Mouse (Mus musculus): Measurements from ENCODE around the gene Rtca. TPM values are rescaled to one million over a fixed set of nuclear protein-coding genes. Genes with fewer than 3 reads are reported as not detected.
A peak's percentile ranks its signal among the peaks of the same experiment; 100 is the strongest.

Rtca gene
- polyA plus RNA-seq, 1 experiment from 2014 or later, result 117 TPM

GRCm38 (mm10) chr3:116512151-116512903, 4.3 kb upstream of the Rtca start:
- Histone ChIP-seq H3K4me2 (replicated peaks) (peak overlapping the region; percentile 76), H3K4me3 (peak overlapping the region; percentile 60), H3K27me3 (replicated peaks) (no peaks in the 10 kb centered on the region), H3K36me3 (no peaks in the 10 kb centered on the region; the same call in 1 of the 2 replicates), H3K27ac (no peak overlapping the region), H3K9ac (peak overlapping the region; percentile 60; the same call in 1 of the 2 replicates), H3K9me3 (no peaks in the 10 kb centered on the region), H3K4me1 (peaks cover 5% of the 10 kb centered on the region)
- 45% methylated on average over 12 of the region's 12 CpGs for WGBS
- ATAC-seq (ENCODE audit: low FRiP score, low read depth), result peak; percentile 42; the same call in 1 of the 2 replicates

GRCm38 (mm10) chr3:116495671-116496070, 12.3 kb downstream of the Rtca start:
- Histone ChIP-seq H3K4me3 (no peak overlapping the region), H3K4me2 (replicated peaks) (no peak overlapping the region), H3K9ac (no peak overlapping the region), H3K36me3 (peaks cover 82% of the 10 kb centered on the region), H3K9me3 (no peaks in the 10 kb centered on the region), H3K4me1 (no peaks in the 10 kb centered on the region), H3K27ac (no peak overlapping the region), H3K27me3 (replicated peaks) (no peaks in the 10 kb centered on the region)
- no peak for ATAC-seq (ENCODE audit: low FRiP score, low read depth)
- 81% methylated on average over 1 of the region's 1 CpGs for WGBS

GRCm38 (mm10) chr3:116493658-116494057, 14.3 kb downstream of the Rtca start:
- no peaks in the 10 kb centered on the region for H3K27me3 ChIP-seq (replicated peaks)
- H3K4me1 ChIP-seq, result no peaks in the 10 kb centered on the region
- H3K4me3 ChIP-seq, result no peak overlapping the region
- H3K9ac ChIP-seq, result no peak overlapping the region
- peaks cover 84% of the 10 kb centered on the region for H3K36me3 ChIP-seq
- no peak overlapping the region for H3K4me2 ChIP-seq (replicated peaks)
- H3K27ac ChIP-seq, result no peak overlapping the region
- 57% methylated on average over 5 of the region's 5 CpGs for WGBS
- H3K9me3 ChIP-seq, result no peaks in the 10 kb centered on the region
- no peak for ATAC-seq (ENCODE audit: low FRiP score, low read depth)

- Histone ChIP-seq H3K27ac (no peak overlapping the region), H3K27me3 (replicated peaks) (no peaks in the 10 kb centered on the region), H3K4me2 (replicated peaks) (no peak overlapping the region), H3K9ac (no peak overlapping the region), H3K9me3 (no peaks in the 10 kb centered on the region), H3K4me1 (no peaks in the 10 kb centered on the region), H3K4me3 (no peak overlapping the region), H3K36me3 (peaks cover 82% of the 10 kb centered on the region)
- 98% methylated on average over 1 of the region's 1 CpGs for WGBS
- ATAC-seq (ENCODE audit: low FRiP score, low read depth), result no peak
These were observed 16.0 kb downstream of the Rtca start for GRCm38 (mm10) chr3:116491923-116492454.

GRCm38 (mm10) chr3:116490920-116491319, 17.1 kb downstream of the Rtca start:
- H3K27me3 ChIP-seq (replicated peaks), result no peaks in the 10 kb centered on the region
- no peaks in the 10 kb centered on the region for H3K4me1 ChIP-seq
- WGBS, result 93% methylated on average over 5 of the region's 5 CpGs
- no peaks in the 10 kb centered on the region for H3K9me3 ChIP-seq
- H3K9ac ChIP-seq, result no peak overlapping the region
- H3K27ac ChIP-seq, result no peak overlapping the region
- ATAC-seq (ENCODE audit: low FRiP score, low read depth), result no peak
- H3K4me3 ChIP-seq, result no peak overlapping the region
- peaks cover 81% of the 10 kb centered on the region for H3K36me3 ChIP-seq
- H3K4me2 ChIP-seq (replicated peaks), result no peak overlapping the region

GRCm38 (mm10) chr3:116483271-116483670, 24.7 kb downstream of the Rtca start:
- H3K36me3 ChIP-seq, result peaks cover 16% of the 10 kb centered on the region
- H3K27me3 ChIP-seq (replicated peaks), result no peaks in the 10 kb centered on the region
- 93% methylated on average over 4 of the region's 4 CpGs for WGBS
- no peaks in the 10 kb centered on the region for H3K4me1 ChIP-seq
- no peak overlapping the region for H3K4me3 ChIP-seq
- no peak overlapping the region for H3K27ac ChIP-seq
- H3K9me3 ChIP-seq, result no peaks in the 10 kb centered on the region
- no peak overlapping the region for H3K9ac ChIP-seq
- H3K4me2 ChIP-seq (replicated peaks), result no peak overlapping the region
- ATAC-seq (ENCODE audit: low FRiP score, low read depth), result no peak

GRCm38 (mm10) chr3:116482724-116483123, 25.3 kb downstream of the Rtca start:
- H3K9ac ChIP-seq, result no peak overlapping the region
- WGBS, result 85% methylated on average over 3 of the region's 3 CpGs
- ATAC-seq (ENCODE audit: low FRiP score, low read depth), result no peak

GRCm38 (mm10) chr3:116480937-116481336, 27.1 kb downstream of the Rtca start:
- Histone ChIP-seq H3K9ac (no peak overlapping the region), H3K27me3 (replicated peaks) (no peaks in the 10 kb centered on the region), H3K36me3 (no peaks in the 10 kb centered on the region), H3K9me3 (no peaks in the 10 kb centered on the region), H3K4me2 (replicated peaks) (no peak overlapping the region), H3K4me1 (no peaks in the 10 kb centered on the region), H3K27ac (no peak overlapping the region), H3K4me3 (no peak overlapping the region)
- ATAC-seq (ENCODE audit: low FRiP score, low read depth), result no peak
- WGBS, result 58% methylated on average over 5 of the region's 5 CpGs

More at GRCm38 (mm10) chr3:116482724-116483123, 25.3 kb downstream of the Rtca start:
- no peaks in the 10 kb centered on the region for H3K4me1 ChIP-seq
- peaks cover 11% of the 10 kb centered on the region for H3K36me3 ChIP-seq
- H3K4me2 ChIP-seq (replicated peaks), result no peak overlapping the region
- H3K27me3 ChIP-seq (replicated peaks), result no peaks in the 10 kb centered on the region
- H3K9me3 ChIP-seq, result no peaks in the 10 kb centered on the region
- no peak overlapping the region for H3K4me3 ChIP-seq
- no peak overlapping the region for H3K27ac ChIP-seq

- Histone ChIP-seq H3K27ac (no peak overlapping the region), H3K4me1 (no peaks in the 10 kb centered on the region), H3K4me2 (replicated peaks) (no peak overlapping the region), H3K9me3 (no peaks in the 10 kb centered on the region), H3K36me3 (no peaks in the 10 kb centered on the region), H3K9ac (no peak overlapping the region), H3K27me3 (replicated peaks) (no peaks in the 10 kb centered on the region), H3K4me3 (no peak overlapping the region)
- ATAC-seq (ENCODE audit: low FRiP score, low read depth), result peak; percentile 63; the same call in 1 of the 2 replicates
- 20% methylated on average over 2 of the region's 2 CpGs for WGBS
These were observed 27.9 kb downstream of the Rtca start for GRCm38 (mm10) chr3:116480119-116480518.

GRCm38 (mm10) chr3:116477351-116477750, 30.7 kb downstream of the Rtca start:
- WGBS, result 85% methylated on average over 7 of the region's 7 CpGs
- no peak overlapping the region for H3K4me2 ChIP-seq (replicated peaks)
- no peak for ATAC-seq (ENCODE audit: low FRiP score, low read depth)
- H3K27ac ChIP-seq, result no peak overlapping the region
- no peaks in the 10 kb centered on the region for H3K27me3 ChIP-seq (replicated peaks)
- H3K9ac ChIP-seq, result no peak overlapping the region
- no peaks in the 10 kb centered on the region for H3K4me1 ChIP-seq
- H3K4me3 ChIP-seq, result no peak overlapping the region
- H3K9me3 ChIP-seq, result no peaks in the 10 kb centered on the region
- no peaks in the 10 kb centered on the region for H3K36me3 ChIP-seq

GRCm38 (mm10) chr3:116476686-116477298, 31.2 kb downstream of the Rtca start:
- no peak overlapping the region for H3K4me3 ChIP-seq
- H3K36me3 ChIP-seq, result no peaks in the 10 kb centered on the region
- no peak overlapping the region for H3K4me2 ChIP-seq (replicated peaks)
- H3K9ac ChIP-seq, result no peak overlapping the region
- no peak for ATAC-seq (ENCODE audit: low FRiP score, low read depth)
- H3K9me3 ChIP-seq, result no peaks in the 10 kb centered on the region
- H3K4me1 ChIP-seq, result no peaks in the 10 kb centered on the region
- H3K27me3 ChIP-seq (replicated peaks), result no peaks in the 10 kb centered on the region
- 68% methylated on average over 5 of the region's 5 CpGs for WGBS
- H3K27ac ChIP-seq, result no peak overlapping the region

GRCm38 (mm10) chr3:116474602-116475001, 33.4 kb downstream of the Rtca start:
- Histone ChIP-seq H3K4me3 (no peak overlapping the region), H3K36me3 (no peaks in the 10 kb centered on the region), H3K27ac (no peak overlapping the region), H3K27me3 (replicated peaks) (no peaks in the 10 kb centered on the region), H3K9me3 (no peaks in the 10 kb centered on the region), H3K4me2 (replicated peaks) (no peak overlapping the region), H3K9ac (no peak overlapping the region), H3K4me1 (no peaks in the 10 kb centered on the region)
- ATAC-seq (ENCODE audit: low FRiP score, low read depth), result no peak
- WGBS, result 81% methylated on average over 11 of the region's 11 CpGs

All from neural tube, embryonic 12.5 days (tissue).